Mouse (Mus musculus) left cerebral cortex, adult 11 months (tissue): ENCODE measurements around the gene Nostrin.

Experiments used
- DNase-seq: peaks from one replicate; pipeline ENCODE4 v3.0.0; 2022; ENCODE audit warnings: low spot score

The Nostrin gene

DNA sequence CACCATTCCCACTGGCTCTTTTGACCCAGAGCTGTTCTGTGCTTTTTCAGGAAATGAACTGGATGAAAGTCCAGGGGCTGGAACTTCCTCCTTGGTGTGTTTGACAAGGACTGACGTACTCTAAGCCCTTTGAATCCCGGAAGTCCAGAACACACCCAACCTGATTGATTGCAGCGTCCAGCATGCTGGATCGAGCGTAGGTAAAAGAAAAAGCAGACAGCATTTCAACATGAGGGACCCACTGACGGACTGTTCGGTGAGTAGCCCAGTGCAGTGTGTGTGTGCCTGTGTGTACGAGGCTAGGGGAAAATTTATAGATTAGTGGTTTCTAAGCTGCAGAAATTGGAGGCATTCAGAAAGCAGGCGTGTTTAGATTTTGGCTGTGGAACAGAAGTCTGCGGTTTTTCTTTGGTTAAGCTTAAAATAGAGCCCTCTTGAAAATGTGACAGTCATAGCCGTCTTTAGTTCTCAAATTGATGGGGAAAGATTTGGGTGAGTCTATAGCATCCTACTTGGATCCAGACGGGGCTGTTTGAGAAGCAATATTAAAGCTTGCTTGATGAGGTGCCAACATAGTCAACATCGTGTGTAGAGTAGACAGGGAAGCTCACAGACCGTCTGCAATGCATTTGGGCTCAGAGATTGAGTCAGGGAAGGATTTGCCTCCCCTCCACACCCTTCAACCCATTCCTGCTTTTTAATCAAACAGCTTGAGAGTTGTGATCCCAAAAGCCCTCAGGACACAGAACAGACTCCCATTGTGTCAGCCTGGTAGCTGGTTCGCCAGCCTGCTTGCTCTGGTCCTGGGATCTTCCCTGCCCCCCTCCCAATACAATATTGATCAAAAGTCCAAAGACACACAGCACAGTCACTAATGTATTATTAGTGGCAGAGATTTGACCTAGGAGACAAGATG is at the start of gene Nostrin:
Gene Nostrin (plus strand): TSS at position 140 of the 916 bp plus-strand sequence.
- DNase-seq = no peak

DNA sequence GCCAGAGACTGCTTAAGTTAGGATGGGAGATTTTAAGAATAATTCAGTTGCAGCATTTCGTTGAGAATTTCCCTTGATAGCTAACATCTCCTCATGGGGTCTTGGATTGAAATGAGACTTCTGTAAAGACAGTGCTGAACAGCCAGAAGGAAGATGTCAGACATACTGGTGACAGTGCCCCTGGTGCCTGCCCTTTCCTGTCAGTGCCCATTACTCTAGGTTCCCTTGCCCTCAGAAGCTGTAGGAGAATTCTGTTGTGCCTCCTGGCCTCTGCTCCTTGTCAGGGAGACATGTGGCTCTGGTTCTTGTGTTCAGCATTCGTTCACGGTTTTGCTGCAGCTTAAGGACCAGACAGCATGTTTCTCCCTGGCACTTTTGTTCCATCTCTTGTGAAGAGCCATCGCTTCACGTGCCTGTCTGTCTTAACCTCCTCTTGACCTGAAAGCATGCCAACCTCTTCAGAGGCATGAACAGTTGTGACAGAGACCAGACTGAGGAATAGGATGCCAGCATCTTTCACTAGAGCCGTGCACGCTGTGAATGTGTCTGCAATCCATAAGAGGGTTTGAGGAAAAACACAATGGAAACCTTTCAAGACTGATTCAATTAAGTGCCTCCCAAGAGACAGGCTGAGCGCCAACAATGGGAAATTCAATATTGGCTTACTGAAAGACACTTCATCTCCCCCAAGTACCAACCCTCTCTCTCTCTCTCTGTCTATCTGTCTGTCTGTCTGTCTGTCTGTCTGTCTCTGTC is 48.9 kb upstream of the Nostrin start:
- DNase-seq = no peak

DNA sequence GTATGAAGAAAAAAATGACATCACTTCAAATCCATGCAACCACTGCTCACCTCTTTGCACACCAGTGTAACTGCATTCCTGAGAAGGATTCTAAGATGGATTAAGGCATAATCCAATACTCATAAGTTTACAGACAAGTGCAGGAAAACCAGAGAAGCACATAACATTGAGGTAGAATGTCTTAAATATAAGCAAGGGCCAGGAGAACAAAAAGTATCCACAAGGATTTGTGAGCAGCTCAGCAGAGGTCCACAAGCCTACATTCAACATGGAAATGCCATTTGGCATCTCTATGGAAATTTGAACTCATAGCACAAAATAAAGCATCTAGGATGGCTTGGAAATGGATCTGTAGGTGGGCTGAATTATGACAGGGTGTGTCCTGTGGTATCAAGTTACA is 39.8 kb upstream of the Nostrin start:
- no peak for DNase-seq

DNA sequence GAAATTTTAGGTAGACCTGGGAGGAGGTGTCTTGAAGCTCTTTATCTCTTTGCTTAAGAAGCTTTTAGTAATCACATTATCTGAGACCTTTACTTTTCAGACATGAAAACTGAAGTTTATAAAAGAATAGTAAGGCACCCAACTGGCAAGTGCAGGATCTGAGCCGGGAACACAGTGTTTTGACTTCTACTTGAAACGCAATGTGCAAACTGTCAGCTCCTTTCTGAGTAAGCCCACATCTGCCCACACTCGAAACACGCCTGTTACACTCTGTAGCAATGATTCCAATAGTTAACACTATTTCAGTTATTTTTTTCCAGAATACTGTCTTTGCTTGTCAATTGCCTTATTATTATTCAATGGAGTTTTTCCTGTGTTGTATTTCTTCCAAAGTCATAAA is 38.8 kb upstream of the Nostrin start:
- DNase-seq = no peak

DNA sequence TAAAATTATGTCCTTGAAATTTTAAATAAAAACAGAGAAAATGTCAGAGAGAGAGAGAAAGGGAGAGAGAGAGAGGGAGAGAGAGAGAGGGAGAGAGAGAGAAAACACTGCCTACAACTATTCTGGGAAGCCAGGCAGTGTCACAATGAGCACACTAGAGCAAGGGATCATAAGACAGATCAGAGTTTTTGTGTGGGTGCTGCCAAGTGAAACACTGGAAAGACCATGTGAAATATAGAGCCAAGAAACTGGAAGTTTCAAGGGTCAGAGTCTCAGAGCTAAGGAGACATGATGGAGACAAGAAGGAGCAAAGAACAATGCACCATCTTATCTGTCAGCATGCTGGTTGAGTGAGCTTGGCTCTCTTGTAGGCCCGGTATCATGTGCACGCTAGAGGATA is 38.1 kb upstream of the Nostrin start:
- no peak for DNase-seq

DNA sequence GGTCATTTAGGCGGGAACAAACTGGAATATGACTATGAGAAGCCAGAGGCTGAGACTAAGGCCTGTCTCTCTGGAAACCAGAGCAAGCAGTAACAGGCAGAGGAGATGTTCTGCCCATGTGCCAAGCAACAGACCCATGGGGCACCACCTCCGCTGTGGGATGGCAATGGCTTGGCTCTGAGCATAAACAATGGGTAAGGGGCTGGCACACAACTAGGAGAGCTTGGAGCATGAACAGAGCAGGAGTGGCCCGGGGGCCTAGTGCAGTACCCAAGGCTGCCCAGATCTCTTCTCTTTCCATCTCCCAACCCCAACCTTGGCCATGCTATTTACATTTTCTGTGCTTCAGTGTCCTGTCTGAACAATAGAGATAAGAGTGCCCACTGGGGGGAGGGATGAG is 36.9 kb upstream of the Nostrin start:
- no peak for DNase-seq

DNA sequence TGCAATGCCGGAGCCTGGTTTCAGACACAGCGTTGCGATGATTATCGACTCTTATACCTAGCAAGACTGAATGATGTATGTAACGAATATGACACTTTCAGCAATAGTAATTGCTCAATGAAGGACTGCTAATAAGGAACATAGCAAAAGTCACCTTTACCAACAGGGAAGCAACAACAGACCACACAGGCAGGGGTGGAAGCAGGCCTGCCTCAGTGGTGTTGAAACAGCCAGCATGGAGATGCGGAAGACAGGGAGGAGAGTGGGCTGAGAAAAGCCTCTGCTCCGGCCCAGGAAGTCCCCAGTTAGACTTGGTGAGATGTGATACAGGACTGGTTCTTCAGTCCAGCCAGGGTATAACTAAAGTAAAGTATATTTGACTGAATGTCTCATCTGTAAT is 36.5 kb upstream of the Nostrin start:
- no peak for DNase-seq

DNA sequence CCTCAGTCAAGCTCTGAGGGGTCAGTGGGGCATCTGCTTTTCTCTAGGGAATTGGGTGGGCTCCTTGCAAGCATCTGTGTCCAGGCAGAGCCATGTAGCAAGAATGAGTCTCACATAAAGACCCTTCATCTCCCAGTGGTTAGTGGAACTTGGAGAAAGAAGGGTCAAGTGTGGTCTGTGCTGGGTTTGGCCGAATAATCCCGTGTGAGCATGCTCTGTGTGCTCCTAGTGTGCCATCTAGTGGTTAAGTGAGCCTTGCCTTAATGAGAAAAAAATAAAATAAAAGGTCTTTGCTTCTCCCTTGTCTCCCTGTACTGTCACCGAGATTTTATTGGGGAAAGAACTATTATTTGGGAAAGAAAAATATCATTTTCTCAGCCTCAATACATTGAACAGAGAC is 34.9 kb upstream of the Nostrin start:
- no peak for DNase-seq

DNA sequence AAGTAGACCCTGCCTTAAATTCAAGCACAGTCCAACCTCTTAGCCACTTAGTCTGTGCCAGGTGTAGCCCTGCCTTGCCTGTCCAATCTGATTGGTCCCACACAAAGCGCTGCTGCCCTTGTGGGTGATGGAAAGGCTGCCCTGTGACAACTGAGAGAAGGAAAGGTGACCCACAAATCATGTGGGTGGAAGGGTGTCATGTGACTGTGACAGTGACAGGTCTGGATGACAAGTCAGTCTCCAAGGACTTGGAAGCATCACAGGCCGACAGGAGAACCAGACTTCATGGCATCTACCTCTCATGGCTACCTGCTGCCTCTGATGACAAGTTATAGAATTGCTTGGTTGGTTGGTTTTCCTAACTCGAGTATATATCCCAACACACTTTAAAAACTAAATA is 32.1 kb upstream of the Nostrin start:
- DNase-seq = no peak

DNA sequence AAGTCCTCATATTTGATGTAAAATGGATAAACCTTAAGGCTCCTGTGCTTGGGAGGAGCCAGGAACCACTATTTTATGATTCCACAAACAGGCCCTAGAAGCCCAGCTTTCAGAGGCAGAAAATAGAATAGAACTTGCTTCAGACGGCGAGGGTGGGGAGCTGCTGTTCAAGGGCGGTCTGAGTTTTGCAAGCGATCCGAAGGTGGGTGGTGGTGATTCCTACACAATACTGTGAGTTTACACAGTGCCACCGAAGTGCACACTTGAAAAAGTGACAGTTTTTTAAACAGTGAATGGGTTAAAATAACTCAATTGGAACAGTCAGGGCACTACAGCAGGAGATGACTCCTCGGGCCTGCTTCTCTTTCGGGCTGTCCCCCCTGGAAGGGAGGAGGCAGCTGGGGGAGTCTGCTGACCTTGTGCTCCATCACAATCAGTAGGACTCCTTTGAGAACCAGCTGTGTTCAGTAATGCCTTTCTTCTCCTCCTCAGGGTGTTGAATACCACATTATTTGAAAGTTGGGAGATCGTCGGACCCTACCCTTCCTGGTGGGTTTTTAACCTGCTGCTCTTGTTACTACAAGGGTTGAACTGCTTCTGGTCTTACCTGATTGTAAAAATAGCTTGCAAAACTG is 31.0 kb upstream of the Nostrin start:
- no peak for DNase-seq

DNA sequence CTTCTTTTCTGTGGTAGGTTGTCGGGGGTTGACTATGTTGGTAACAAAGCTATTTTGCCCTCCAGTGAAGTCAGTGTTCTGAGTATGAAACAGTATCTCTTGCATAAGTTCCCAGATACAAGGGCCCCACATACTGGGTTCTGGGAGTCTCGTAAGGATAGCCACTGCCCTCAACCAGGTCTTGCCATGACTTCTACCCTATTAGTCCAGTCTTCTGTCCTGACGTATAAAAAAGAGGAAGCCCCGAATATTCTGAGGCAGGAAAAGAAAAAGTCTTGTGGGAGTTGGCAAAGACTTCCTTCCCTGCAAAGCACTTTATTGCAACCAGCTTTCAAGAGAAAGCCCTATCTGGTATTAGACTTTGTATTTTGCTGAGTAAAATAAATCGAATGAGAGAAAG is 26.4 kb upstream of the Nostrin start:
- DNase-seq = no peak

DNA sequence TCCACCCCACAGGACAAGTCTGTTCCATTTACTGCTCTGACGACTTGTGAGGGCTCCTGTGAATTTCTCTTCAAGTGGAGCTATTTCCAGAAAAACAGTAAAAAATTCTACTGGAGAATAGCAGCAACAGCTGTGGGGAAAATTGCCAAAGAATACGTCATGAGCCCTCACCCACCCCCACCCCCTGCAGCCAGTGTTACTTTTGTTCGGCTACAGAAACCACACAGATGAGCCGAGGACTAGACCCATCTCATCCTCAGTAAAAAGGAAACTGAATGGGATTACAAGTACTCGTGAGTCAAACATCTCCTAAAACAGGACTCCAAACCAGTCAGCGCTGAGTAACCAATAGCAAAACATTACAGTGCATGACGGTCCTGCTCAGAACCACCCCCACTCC is 25.9 kb upstream of the Nostrin start:
- no peak for DNase-seq

DNA sequence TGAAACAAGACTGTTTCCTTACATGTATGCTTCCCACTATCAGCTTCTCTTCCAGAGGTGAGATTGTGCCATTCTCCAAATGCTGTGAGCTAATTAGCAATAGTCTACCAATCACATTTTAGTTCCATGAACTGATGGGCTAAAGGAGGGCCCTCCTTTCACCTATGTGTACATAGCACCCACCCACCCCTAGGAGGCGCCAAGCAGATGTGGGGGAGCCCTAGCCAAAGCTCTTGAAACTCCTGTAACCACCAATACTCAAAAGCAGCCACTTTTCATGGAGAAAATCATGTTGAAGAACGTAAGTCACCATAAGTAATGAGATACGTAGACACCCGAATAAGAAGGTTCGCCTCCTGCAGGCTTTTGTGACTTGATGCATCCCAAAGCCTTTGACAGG is 23.0 kb upstream of the Nostrin start:
- no peak for DNase-seq

DNA sequence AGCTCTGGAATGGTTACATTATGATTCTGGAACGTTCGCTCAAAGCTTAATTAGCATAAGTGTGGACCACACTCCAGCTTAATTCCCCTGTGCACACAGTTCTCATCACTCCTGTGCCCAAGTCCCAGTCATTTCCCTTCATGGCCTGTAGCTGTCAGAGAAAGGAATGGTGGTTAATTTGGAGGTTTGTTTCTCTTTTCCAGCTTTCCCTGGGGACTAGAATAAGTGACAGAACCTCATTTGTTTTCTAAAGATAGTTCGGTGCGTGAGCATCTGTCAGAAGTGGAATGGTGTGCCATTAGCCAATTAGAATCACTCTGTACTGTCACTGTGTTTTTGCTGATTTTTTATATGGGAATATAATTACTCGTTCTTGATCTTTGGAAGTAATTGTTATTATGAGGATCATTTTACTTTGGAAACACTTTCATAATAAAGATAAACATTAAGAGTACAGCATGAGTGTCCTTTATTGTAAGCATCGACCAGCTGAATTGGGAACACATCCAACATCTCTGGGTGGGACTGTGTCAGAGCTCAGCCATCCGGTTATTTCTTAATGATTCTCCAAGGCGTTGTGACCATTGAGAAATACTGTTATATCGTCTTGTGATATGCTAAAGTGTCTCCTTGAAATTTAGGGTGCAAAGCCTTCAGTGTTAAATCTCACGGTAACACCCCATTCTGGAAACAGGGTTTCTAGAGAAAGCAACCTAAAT is 21.6 kb upstream of the Nostrin start:
- no peak for DNase-seq

DNA sequence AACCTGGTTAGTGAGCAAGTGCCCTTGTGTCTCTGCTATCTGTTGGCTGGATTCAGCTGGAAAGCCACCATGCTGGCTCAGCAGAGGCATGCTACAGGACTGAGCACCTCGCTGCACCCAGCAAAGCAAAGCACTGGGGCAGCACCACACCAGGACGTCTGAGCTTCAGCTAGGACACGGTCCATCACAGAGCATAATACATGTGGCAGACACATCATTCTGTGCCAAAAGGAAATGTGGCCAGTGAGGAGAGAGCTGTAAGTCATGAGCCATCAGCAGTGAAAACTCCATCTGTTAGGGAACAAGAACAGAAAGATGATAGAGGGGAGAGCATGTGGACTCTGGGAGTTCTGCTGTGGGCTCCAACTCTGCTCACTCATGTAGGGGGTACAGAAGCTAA is 19.7 kb upstream of the Nostrin start:
- no peak for DNase-seq

DNA sequence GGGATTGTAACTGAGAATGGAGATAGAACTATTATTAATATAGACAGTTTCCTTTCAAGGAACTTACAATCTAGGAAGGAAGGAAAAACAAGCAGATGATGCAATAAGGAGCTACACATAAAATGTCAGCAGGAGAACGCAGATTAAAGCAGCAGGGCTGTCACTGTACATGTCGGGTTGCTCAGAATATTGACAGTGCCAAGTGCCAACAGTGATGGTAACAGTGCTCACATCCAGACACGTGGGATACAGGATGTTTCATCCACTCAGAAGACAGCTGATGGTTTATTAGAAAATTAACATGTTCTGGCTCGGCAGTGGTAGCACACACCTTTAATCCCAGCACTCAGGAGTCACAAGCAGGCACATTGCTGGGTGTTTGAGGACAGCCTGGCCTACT is 18.8 kb upstream of the Nostrin start:
- DNase-seq = no peak

DNA sequence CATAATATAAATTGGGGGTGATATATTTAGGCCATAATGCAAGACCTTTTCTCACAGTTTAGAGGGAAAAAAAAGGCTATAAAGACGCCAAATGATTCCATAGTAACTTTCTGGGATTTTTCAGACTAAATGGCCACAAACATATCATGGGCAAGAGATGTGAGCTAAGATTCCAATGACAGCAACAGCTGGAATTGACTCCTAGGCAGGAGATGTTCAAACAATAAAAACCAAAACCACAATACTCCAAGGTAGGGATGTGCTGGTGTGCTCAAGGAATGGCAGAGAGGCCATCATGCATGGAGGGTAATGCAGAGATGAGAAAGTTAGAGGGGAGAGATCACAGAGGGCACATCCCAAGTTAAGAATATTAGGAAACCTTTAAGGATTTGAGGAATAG is 16.6 kb upstream of the Nostrin start:
- no peak for DNase-seq

DNA sequence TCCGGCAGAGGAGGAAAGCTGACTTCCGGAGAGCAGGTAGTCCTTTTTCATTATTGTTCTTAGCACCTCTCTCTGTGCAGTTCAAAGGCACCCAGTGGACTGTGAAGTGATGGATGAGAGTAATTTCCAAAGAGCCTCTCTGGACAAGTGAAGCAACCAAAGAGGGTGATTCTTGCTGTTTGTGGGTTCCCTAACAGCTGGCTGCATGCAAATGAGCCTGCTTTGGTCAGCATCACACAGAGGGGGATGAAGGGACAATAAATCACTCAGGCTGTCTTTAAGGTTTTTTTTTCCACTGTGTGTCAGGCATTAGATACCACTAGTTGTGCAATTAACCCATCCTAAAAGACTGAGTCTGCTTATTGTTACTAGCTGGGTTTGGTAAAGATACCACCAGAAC is 15.9 kb upstream of the Nostrin start:
- DNase-seq = no peak

DNA sequence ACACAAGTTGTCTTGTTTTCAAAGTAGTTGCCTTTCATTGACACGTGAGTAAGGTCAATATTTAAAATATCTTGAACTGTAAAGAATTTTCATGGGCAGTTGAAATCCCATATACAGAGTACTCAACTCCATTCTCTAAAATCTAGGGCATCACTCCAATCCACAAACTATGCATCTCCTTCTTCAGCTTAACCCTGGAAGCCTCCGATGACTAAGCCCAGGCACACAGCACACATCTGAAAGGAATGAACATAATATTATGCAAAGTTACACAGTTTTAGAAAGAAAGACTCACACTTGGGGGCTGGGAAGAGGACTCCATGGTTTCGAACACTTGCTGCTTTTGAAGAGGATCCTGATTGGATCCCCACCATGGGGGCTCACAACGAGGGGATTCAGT is 13.9 kb upstream of the Nostrin start:
- DNase-seq = no peak

DNA sequence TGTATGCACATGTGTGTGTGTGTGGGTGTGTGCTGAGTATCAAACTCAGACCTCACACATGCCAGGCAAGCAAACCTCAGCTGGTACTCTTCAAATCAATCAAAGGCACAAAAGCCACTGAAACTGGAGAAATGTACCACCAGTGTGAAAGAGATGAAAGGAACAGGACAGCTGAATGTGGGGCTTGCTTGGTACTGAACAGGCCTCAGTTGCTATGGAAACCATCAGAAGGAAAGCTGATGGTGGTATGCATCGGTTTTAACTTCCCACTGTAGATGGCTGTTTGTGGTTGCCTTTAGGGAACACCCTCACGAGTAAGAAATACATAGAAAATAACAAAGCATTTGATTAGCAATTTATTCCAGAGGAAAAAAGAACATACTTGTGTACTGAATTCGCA is 10.2 kb upstream of the Nostrin start:
- no peak for DNase-seq

DNA sequence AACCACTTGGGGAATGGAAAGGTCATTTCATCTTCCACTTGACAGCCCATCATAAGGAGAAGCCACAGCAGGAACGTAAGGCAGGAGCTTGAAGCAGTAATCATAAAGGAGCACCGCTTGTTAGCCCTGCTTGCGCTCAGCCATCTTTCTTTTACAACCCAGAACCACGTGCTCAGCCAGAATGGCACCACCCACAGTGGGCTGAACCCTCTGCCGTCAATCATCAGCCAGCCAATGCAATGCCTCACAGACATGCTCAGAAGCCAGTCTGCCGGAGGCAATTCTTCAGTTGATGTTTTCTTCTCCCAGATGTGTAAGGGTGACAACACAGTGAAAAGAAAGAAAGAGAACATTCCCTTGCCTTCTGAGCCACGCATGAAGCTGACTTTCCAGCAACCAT is 7.3 kb upstream of the Nostrin start:
- DNase-seq = no peak

DNA sequence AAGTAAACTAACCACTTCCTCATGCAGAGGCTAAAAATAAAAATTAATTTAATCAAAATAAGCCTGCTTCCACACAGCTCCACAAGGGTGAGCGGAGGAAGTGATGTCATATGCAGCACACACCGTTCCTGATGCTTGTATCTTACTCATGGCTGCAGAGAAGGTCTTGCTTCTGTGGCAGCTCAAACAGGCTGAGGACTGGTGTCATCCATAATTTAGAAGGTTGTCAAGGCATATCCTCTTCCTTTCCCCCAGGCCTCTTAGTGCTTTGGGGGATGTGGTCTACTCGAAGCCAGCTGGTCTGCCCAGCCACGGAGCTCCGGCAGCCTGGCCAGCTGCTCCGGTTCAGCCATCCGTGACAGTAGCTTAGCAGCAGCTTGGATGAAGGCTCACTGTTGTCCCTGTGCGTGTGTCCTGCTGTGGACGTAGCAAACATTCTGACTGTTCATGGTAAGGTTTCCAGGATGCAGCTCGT is 6.6 kb upstream of the Nostrin start:
- DNase-seq = no peak
